Mouse (Mus musculus): ENCODE results near the gene Mccc2. TPM values are rescaled to one million over a fixed set of nuclear protein-coding genes. Genes with fewer than 3 reads are reported as not detected.
A peak's percentile ranks its signal among the peaks of the same experiment; 100 is the strongest.
"Not testable (repeated sequence)": the region's sequence is repeated elsewhere in the genome, so short reads cannot be mapped to it uniquely, and the experiment has no call there.

Mccc2 gene
- total RNA-seq (2022) = 10 to 100 TPM; 29.1 to 35.9 (median 29.6) TPM

DNA sequence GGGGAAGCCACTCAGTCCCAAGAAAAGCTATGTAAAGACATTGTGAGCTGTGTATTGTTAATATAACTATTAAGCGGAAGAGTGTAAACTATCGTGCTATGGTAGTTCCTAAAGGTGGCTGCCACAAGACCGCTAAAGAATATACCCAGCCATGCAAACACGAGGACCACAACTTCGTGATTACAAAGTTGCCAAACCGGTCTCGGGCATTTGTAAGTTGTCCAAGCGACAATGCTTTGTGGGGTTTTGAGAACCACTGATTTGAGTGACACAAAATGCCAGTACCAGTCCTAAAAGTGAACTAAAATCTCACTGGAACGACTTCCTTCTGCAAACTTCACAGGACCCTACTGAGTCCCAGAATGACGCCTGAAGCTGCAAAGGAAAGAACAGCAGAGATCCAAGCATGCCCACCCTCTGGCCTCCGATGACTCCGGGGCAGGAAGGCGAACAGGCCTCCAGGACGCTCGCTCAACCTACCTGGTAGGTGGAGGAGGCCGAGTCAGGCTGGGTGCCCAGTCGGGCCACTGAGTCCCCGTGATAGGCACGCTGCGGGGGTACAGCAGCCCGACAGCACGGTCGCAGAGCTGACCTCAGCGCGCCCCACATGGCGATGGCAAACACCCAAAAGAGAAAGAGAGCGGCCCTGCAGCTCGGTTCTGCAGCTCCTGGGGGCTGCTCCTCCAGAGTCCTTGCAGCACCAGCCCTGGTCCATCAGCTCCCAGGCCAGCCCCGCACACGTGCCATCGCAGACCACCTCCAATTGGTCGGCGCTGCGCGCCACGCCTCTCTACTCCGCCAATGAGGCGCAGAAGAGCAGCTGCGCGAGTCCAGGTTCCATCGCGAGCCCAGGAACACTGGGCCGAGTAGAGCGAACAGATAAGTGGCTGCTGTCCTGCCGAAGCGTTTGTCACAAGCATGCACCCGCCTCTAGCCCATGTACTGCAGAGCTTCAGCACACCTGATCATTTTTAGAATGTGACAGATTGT lies at the start of gene Mccc2:
TSS of gene Mccc2 (minus strand) at position 734 of the 990 bp plus-strand sequence.
- peak; percentile 68 to 81 for DNase-seq (ENCODE audit: low spot score in 2 of 2)

DNA sequence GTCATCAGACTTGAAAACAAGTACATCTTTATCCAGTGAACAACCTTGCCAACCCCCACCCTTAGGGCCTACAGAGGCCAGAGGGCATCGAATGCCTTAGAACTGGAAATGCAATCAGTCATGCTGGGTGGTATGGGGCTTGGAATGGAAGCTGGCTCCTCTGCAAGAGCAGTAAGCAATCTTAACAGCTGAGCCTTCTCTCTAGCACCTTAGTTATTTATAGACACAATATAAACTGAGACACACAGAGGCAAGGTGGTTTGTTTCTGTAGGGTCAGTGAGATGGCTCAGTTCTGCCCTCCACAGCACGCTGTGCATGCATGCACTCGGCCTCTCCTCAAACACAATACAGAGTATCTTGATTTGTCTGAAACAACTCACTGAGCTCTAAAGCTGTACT lies 48.5 kb upstream of the Mccc2 start:
- DNase-seq (ENCODE audit: low spot score in 2 of 2) = no peak

DNA sequence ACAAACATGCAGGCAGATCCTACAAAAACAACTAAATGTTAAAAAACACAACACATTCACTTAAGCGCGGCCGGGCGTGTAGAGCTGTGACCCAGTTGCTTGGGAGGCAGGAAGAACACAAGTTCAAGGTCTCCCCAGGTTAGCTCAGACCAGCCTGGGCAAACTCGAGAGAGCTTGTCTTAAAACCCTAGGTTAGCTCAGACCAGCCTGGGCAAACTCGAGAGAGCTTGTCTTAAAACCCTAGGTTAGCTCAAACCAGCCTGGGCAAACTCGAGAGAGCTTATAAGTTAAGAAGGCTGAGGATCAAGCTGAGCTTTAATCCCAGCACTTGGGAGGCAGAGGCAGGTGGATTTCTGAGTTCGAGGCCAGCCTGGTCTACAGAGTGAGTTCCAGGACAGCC lies 42.3 kb upstream of the Mccc2 start:
- DNase-seq (ENCODE audit: low spot score in 2 of 2) = not testable (repeated sequence)

DNA sequence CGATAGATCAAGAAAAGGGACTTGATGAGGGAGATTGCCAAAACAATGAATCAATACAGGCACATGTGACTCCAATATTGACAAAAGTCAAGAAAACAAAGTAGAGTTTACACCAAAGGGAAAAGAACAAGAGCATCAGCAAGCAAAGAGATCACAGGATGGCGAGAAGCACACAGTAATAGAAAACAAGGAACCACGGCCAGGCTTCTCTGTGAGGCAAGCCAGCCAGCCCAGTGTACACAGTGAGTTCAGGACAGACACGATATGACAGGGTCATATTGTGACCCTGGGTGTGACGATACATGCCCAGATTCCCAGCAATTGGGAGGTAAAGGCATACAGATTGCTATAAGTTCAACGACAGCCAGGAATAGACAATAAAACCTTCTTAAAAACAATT lies 10.6 kb upstream of the Mccc2 start:
- DNase-seq (ENCODE audit: low spot score in 2 of 2) = no peak

DNA sequence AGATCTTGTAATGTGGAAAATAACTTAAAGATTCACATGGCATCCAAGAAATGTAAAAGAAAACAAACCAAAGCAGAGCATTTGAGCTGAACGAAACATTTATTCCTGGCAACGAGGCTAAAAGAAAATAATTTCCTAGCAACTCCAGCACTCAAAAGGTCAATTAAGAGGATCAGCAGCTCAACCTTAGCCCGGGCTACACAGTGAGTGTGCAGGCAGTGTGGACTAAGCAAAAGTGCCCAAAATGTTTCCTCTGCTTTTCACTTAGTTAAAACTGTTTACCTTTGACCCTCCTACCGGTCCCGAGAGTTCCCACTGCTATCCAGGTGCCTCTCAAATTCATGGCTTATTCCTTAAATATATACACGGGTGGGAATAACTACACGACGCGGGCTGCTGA lies 1.5 kb upstream of the Mccc2 start:
- no peak for DNase-seq (ENCODE audit: low spot score in 2 of 2)

DNA sequence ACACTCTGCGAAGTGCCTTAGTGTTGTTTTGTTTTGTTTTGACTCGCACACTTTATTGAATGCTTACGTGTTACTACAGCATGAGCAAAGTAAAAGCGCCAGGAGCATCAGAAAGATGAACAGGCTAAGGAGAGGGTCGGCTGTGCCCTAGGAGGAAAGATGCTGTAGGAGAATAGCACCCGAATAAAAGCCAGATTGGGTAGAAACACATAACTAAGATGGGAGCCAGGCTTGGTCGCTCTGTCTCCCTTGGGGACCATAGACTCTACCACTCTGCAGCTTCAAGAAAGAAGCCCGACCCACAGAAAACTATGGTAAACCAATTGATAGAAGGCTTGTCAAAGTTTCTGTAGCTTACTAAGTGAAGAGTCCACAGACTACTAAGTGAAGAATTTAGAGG lies 498 bp upstream of the Mccc2 start:
- no peak for DNase-seq (ENCODE audit: low spot score in 2 of 2)

DNA sequence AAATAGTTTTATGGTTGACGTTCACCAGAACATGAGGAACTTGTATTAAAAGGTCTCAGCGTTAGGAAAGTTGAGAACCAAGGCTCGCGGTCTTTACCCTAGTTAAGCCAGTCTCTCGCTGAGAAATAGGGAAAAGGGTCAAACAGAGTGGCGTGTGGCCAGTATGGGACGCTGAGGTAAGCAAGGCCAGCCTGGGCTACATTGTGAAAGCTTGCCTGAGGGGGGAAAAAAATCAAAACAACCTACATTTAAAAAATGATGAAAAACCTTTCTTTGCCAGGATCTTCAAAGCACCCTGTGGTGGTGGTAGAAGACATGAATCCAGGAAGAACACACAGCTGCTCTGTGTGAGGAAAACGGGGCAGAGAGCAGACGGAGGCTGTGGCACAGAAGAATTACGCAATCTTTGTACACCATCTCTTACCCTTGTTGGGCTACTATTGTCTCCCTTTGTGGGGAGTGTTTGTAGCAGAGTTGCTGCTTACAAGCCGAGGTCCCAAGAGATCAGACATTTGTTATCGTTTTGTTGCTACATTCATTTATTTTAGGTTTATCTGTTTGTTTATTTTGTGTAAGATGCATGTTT lies 9.4 kb downstream of the Mccc2 start:
- no peak for DNase-seq (ENCODE audit: low spot score in 2 of 2)

DNA sequence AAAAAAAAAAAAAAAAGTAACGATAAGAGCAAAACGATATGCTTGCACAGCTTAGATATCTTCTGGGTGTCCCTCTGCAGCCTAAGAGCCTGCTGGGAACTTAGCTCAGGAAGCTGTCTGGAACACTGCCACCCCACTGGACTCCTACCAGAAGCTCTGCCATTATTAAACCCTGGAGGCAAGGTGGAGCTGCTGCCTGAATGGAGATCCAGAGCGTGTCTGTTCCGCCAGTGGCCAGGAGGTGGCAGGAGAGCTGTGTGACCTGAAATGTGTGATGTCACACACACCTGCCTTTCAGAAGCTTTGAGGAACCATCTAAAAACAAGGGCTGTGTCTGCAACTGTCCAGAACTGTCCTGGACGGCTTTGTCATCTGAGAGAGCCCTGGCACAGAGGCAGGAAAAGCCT lies 13.6 kb downstream of the Mccc2 start:
- DNase-seq (ENCODE audit: low spot score in 2 of 2) = peak; percentile 86 to 92

DNA sequence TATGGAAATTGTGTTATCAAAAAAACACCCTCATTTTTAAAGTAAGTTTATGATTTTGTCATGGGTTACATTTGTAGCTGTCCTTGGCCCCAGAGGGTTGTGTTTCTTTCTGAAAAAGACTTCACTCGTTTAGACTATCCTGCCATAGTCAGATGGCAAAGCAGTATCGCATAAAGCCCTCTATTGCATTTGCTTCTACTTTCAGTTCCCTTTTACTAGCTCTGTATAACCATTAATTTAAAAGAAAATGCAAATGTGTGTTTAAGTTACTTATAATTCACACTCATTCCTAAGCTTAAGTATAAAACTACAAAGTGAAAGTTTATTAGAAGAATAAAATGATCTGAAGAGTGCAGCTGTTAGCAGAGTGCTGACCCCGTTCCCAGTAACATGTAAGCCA lies 16.4 kb downstream of the Mccc2 start:
- no peak for DNase-seq (ENCODE audit: low spot score in 2 of 2)

DNA sequence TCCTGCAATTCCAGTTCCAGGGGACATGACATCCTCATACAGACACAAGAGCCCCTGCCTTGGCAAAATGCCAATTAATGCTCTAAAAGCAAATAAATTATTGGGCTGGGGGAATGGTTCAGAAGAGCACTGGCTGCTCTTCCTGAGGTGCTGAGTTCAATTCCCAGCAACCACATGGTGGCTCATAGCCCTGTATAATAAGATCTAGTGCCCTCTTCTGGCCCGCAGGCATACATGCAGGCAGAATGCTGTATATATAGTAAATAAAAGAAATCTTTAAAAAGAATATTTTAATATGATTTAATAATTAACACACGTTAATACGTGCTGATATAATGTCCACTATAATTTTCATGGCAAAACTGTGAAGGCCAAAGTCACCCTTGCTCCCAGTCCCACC lies 17.3 kb downstream of the Mccc2 start:
- DNase-seq (ENCODE audit: low spot score in 2 of 2) = no peak

DNA sequence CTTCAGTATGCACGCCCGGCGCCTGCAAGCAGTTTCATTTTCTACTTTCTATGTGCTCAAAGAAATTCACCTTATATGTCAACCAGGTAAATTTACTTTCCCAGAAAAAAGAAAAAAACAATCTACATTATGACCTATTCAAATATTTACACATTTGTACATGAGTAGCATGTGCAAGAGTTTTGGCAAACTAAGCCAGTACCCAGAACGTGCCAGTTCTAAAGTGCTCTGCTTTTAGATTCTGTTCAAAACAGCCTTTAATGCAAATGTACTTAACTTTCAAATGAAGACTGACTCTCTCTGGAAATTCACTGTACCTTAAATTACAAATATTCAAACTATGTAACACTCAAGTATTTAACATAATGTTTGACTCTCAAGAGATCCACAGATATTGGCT lies 25.8 kb downstream of the Mccc2 start:
- DNase-seq (ENCODE audit: low spot score in 2 of 2) = no peak

DNA sequence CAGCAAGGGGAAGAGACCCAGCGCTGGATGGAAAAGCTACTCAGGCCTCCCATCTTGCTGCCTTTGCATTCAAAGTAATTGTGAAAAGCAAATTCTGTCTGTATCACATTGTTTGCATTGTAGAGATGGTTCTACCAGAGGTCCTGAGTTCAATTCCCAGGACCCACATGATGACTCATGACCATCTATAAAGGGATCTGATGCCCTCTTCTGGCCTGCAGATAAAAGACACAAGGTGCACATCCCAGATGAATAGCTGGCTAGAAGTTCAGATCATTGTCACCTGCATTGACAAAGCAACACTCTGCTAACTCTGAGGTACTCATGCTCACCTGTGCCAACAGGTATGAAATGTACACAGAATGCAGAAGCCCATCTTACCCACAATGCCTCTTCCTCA lies 32.1 kb downstream of the Mccc2 start:
- DNase-seq (ENCODE audit: low spot score in 2 of 2) = no peak

DNA sequence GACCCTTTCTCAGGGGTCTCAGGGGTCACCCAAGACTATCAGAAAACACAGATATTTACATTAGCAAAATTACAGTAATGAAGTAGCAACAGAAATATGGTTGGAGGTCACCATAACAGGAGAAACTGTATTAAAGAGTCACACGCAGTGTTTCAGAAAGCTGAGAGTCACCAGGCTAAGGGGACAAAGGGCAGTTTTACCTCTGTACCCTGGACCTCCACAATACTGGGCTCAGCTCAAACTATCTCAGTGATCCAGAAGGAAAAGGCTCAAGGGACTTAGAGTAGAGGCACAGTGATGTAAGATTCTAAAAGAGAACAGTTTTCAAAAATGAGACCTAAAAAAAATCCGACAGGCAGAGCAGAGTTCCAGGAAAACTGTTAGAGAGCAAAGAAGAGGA lies 36.0 kb downstream of the Mccc2 start:
- DNase-seq (ENCODE audit: low spot score in 2 of 2) = no peak

DNA sequence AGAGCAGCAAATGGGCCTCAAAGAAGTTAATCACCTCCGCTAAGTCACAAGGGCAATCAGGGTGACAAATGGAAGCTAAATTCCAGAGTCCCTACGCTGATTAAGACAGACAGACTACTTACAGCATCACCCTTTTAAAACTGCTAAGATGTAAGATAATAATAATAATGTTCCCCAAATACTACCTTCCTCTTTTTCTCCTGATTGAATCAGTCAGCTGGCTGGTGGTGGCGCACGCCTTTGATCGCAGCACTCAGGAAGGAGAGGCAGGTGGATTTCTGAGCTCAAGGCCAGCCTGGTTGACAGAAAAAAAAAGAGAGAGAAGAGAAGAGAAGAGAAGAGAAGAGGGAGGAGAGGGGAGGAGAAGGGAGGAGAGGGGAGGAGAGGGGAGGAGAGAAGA lies 45.4 kb downstream of the Mccc2 start:
- no peak for DNase-seq (ENCODE audit: low spot score in 2 of 2)

DNA sequence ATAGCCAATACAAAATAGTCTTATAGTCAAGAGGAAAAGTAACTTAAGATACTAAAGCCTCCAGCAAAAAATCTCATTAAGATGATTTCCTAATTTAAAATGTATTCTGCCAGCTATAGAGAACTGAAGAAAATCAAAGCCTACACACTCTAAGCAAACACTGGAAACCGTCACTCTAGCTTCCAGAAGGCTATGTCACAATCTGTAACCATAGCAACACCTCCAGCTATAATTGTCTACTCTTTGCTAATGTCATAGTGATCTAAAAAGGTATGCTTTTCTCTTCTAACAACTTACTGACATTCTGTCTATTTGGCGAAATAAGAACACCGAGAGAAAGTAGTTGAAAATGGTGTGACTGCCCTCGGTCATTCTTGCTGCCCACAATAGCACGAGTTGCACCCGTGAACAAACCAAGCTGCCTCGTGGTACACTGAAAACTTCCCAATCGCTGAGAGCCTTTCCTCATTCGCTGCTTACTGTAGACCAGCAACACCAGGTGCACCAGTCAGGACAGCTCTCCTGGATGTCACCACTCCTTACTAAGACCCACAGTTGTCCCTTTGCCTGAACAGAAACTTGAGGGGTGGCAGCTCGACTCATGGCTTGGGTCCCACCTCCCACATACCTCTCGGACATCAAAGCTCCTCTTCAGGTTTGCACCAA lies 48.3 kb downstream of the Mccc2 start:
- no peak for DNase-seq (ENCODE audit: low spot score in 2 of 2)

DNA sequence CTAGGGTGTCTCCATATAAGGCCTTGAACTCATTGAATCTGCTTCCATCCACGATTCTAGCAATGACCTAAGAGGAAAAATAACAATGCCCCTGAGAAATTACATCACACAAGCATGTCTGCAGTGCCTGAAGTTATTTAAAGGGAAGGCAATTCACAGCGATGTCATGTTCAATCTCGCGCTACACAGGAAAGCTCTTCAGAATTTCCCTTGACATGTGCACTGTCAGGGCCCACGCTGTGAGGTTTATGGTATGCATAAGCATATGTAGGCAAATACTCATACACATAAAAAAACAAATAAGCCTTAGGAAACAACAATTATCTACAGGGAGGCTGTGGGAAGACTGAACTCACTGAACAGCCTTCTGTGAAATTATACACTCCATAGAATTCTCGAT lies 51.6 kb downstream of the Mccc2 start:
- DNase-seq (ENCODE audit: low spot score in 2 of 2) = no peak

DNA sequence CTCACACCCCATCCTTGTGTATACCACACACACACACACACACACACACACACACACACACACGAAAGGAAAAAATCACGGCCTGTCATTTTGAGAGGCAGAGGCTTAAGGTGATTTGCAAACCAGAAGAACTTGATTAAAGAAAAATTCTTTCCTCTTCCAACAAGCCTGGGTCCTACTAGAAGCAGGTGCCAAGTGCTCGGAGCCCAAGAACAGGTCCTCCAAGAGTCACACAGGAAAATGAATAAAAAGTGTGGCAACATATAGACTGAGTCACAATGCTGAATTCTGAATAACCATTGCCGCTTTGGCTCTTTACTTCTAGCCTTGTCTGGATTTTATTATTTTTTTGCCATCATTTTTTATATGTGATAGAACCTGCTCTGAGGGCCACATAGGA lies 53.8 kb downstream of the Mccc2 start:
- DNase-seq (ENCODE audit: low spot score in 2 of 2) = no peak

DNA sequence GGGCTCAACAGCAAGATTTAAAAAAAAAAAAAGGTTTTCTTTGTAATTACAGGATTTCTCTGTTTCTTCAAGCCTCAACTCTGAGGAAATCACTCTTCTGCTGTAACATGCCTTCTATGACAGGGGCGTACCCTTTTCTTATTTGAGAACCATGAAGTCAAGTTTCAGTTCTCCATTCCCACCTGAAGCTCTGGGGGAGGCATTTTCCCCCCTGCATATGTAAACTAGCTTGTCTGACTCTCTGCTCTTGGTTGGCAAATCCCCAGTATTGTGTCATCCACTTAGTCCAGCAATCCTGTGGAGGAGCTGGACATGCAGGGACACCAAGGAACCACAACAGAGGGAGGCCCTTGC lies 59.9 kb downstream of the Mccc2 start:
- DNase-seq (ENCODE audit: low spot score in 2 of 2) = no peak

DNA sequence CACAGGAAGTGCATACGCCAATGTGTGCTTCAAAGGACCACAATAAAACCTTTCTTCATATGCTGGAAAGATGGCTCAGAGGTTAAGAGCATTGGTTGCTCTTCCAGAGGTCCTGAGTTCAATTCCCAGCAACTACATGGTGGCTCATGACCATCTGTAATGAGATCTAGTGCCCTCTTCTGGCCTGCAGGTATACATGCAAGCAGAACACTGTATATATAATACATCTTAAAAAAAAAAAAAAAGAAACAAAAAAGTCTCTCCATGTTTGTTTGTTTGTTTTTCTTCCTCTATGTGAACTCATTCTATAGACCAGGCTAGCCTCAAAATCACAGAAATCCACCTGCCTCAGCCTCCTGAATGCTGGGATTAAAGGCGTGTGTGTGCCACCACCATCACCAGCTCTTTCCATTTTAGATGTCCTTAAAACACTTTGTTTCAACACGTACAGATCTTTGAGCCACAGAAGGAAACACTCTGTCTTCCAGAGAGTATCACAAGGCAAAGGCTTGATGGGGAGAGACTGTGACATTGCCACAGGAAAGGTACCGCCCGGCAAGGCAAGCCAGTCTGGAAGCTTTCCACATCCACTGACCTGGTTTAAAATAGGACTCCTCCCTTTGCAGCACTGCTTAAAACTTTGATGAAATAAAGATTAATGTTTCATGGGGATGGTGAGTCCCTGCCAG lies 60.4 kb downstream of the Mccc2 start:
- no peak for DNase-seq (ENCODE audit: low spot score in 2 of 2)

DNA sequence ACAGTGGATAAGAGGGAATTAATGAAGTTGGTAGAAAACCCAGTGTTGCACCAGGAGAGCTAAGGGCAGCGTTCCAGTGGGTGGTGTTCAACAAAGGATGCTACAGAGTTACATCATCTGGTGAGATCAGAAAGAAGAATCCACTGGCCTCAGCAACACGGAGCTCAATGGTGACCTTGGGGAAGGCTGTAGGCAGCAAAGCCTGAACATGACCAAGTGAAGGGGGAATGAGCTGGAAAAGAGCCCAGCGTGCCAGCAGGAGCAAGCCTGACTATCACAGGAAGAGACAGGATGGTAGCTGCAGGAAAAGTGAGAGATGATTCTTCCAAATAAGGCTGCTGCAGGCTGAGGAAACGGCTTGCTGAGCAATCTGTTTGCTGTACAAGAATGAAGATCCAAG lies 68.0 kb downstream of the Mccc2 start:
- DNase-seq (ENCODE audit: low spot score in 2 of 2) = no peak

DNA sequence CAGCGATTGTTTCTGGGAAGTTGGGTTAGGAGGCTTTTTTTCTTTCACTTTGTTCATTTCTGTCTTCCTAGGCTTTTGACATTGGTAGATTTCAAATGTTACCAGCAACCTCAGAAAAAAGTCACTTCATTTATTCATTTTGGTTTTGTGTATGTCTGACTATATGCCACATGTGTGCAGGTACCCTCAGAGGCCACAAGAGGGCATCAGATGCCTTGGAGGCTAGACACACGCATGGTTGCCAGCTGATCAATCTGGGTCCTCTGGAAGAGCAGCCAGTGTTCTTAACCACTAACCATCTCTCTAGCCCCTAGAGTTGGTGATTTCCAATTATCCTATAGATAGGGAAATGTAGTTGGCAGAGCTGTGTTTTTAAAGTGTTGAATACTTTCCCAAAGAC lies 71.9 kb downstream of the Mccc2 start:
- no peak for DNase-seq (ENCODE audit: low spot score in 2 of 2)

DNA sequence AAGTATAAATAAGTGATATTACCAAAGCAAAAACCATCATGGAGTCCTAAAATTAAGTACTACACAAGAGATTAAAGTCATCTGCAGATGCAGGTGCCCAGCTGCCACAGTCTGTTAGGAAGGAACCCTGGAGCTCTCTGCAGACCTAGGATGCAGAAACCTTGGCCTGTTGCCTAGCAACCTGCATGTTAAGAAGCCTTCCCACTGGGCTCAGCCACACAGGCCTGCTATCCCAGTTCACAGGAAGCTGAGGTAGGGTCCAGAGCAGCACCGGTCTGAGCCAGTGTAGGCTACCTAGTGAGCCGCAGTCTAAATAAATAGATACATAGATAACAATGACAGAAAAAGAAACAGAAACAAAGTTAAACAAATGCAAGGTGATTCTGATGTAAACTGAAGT lies 74.8 kb downstream of the Mccc2 start:
- DNase-seq (ENCODE audit: low spot score in 2 of 2) = no peak
